Comparison of ENCODE assay signal across 22 mouse cellular contexts in genomic region chr16:50182988-50183387, GRCm38 (mm10).
DNase-seq lines count a peak whose midpoint lies in the region; ATAC-seq and TF ChIP-seq lines count a peak whose summit lies in the region.
"Had no signal": no experiment of that assay in that cellular context is flagged by ENCODE, and none has a peak within 500 bp of the region (broad histone marks: within the 10 kb centered on the region; RNA-seq: fewer than 3 reads in every experiment).

No protein-coding gene starts in this region.

- H3K4me2 ChIP-seq in hindbrain, postnatal 0 days (ENCODE audit: low read depth, low read length) = no peak overlapping the region
- H3K4me2 ChIP-seq in hindbrain, embryonic 13.5 days = no peak overlapping the region
- no peak overlapping the region for H3K4me2 ChIP-seq in lung, embryonic 14.5 days
- H3K4me2 ChIP-seq in midbrain, postnatal 0 days (ENCODE audit: low read depth, low read length, poor library complexity, severe bottlenecking) = no peak overlapping the region
- no peak overlapping the region for H3K4me2 ChIP-seq in midbrain, embryonic 13.5 days (replicated peaks)

- H3K4me1 ChIP-seq in hindbrain, postnatal 0 days (ENCODE audit: insufficient read depth, low read length) = no peaks in the 10 kb centered on the region
- H3K4me1 ChIP-seq in hindbrain, embryonic 13.5 days (replicated peaks) = peaks cover 7% of the 10 kb centered on the region
- H3K4me1 ChIP-seq in lung, embryonic 14.5 days (ENCODE audit: insufficient read depth) = no peaks in the 10 kb centered on the region; the same call in 1 of the 2 replicates
- no peaks in the 10 kb centered on the region for H3K4me1 ChIP-seq in midbrain, postnatal 0 days (ENCODE audit: insufficient read depth, low read length)
- H3K4me1 ChIP-seq in midbrain, embryonic 13.5 days (replicated peaks) = peaks cover 12% of the 10 kb centered on the region

- no peaks in the 10 kb centered on the region for H3K27me3 ChIP-seq in hindbrain, postnatal 0 days (ENCODE audit: insufficient read depth, low read length)
- H3K27me3 ChIP-seq in hindbrain, embryonic 13.5 days = no peaks in the 10 kb centered on the region
- H3K27me3 ChIP-seq in lung, embryonic 14.5 days (ENCODE audit: insufficient read depth, low read length) = no peaks in the 10 kb centered on the region
- no peaks in the 10 kb centered on the region for H3K27me3 ChIP-seq in midbrain, postnatal 0 days (ENCODE audit: insufficient read depth, low read length)
- H3K27me3 ChIP-seq in midbrain, embryonic 13.5 days = no peaks in the 10 kb centered on the region
- H3K27me3 ChIP-seq: CH12.LX, Patski had no signal

- TF ChIP-seq CTCF in hindbrain, postnatal 0 days (IDR thresholded peaks at IDR 0.05; ENCODE audit: low read depth) = no peak
- TF ChIP-seq CTCF in lung, embryonic 14.5 days (IDR thresholded peaks at IDR 0.05; ENCODE audit: low read depth) = no peak
- TF ChIP-seq CTCF in midbrain, postnatal 0 days (IDR thresholded peaks at IDR 0.05) = no peak

- WGBS in hindbrain, postnatal 0 days = 67% methylated on average over 8 of the region's 8 CpGs
- 86% methylated on average over 8 of the region's 8 CpGs for WGBS in hindbrain, embryonic 13.5 days
- 58% methylated on average over 8 of the region's 8 CpGs for WGBS in lung, embryonic 14.5 days
- 77% methylated on average over 8 of the region's 8 CpGs for WGBS in midbrain, postnatal 0 days
- WGBS in midbrain, embryonic 13.5 days = 80% methylated on average over 8 of the region's 8 CpGs

- no peak overlapping the region for H3K27ac ChIP-seq in hindbrain, postnatal 0 days
- no peak overlapping the region for H3K27ac ChIP-seq in hindbrain, embryonic 13.5 days
- H3K27ac ChIP-seq in lung, embryonic 14.5 days (ENCODE audit: low read depth) = no peak overlapping the region
- no peak overlapping the region; the same call in 1 of the 2 replicates for H3K27ac ChIP-seq in midbrain, postnatal 0 days (ENCODE audit: low read depth, low read length)
- H3K27ac ChIP-seq in midbrain, embryonic 13.5 days = no peak overlapping the region

- H3K9ac ChIP-seq in hindbrain, postnatal 0 days (replicated peaks; ENCODE audit: low read length) = no peak overlapping the region
- no peak overlapping the region for H3K9ac ChIP-seq in hindbrain, embryonic 13.5 days
- no peak overlapping the region for H3K9ac ChIP-seq in lung, embryonic 14.5 days
- H3K9ac ChIP-seq in midbrain, postnatal 0 days (replicated peaks; ENCODE audit: low read length, poor library complexity, severe bottlenecking) = no peak overlapping the region
- no peak overlapping the region for H3K9ac ChIP-seq in midbrain, embryonic 13.5 days (replicated peaks)

- H3K36me3 ChIP-seq in hindbrain, postnatal 0 days (ENCODE audit: insufficient read depth, low read length) = no peaks in the 10 kb centered on the region
- no peaks in the 10 kb centered on the region for H3K36me3 ChIP-seq in hindbrain, embryonic 13.5 days
- H3K36me3 ChIP-seq in lung, embryonic 14.5 days (ENCODE audit: insufficient read depth) = no peaks in the 10 kb centered on the region
- H3K36me3 ChIP-seq in midbrain, postnatal 0 days (ENCODE audit: insufficient read depth, low read length) = no peaks in the 10 kb centered on the region
- H3K36me3 ChIP-seq in midbrain, embryonic 13.5 days = no peaks in the 10 kb centered on the region
- H3K36me3 ChIP-seq: G1E had no signal

- DNase-seq in heart, adult 11 months = peak; percentile 60
- DNase-seq in heart, adult 8-10 months (ENCODE audit: low spot score) = no peak
- peak; percentile 10 for DNase-seq in hindbrain, postnatal 0 days (ENCODE audit: low spot score)
- DNase-seq in lung, embryonic 14.5 days = peak; percentile 9
- DNase-seq in lung, postnatal 14 days = no peak
- peak; percentile 36 for DNase-seq in midbrain, postnatal 0 days (ENCODE audit: low spot score)
- DNase-seq: adrenal gland, adult 2 months; adrenal gland, adult 8-10 months; adrenal gland, postnatal 10 days; adrenal gland, postnatal 14 days; adrenal gland, postnatal 25 days; adrenal gland, postnatal 36 days; B cell, adult 2 months; cerebellum, adult 11 months; cerebellum, adult 11-12 months had no signal

- no peak overlapping the region for H3K4me3 ChIP-seq in hindbrain, postnatal 0 days (ENCODE audit: low read length)
- H3K4me3 ChIP-seq in hindbrain, embryonic 13.5 days = no peak overlapping the region
- H3K4me3 ChIP-seq in lung, embryonic 14.5 days (ENCODE audit: low read depth, low read length) = no peak overlapping the region
- H3K4me3 ChIP-seq in midbrain, postnatal 0 days (ENCODE audit: low read depth, low read length) = no peak overlapping the region
- H3K4me3 ChIP-seq in midbrain, embryonic 13.5 days (replicated peaks) = no peak overlapping the region

- 0 out of 2 replicates have a peak, but pooled peaks have one; percentile 53 for ATAC-seq in hindbrain, postnatal 0 days
- ATAC-seq in hindbrain, embryonic 13.5 days (ENCODE audit: low FRiP score) = no peak
- ATAC-seq in lung, embryonic 14.5 days (ENCODE audit: insufficient read depth) = no peak
- no peak for ATAC-seq in midbrain, postnatal 0 days (ENCODE audit: low FRiP score)
- ATAC-seq in midbrain, embryonic 13.5 days = no peak
- ATAC-seq: activated CD4-positive, CD25-positive, alpha-beta regulatory T cell, adult 4 months; CD4-positive, CD25-positive, alpha-beta regulatory T cell, adult 4 months; Patski had no signal

- H3K9me3 ChIP-seq in hindbrain, postnatal 0 days (ENCODE audit: low read length) = no peaks in the 10 kb centered on the region
- H3K9me3 ChIP-seq in hindbrain, embryonic 13.5 days = no peaks in the 10 kb centered on the region
- no peaks in the 10 kb centered on the region for H3K9me3 ChIP-seq in lung, embryonic 14.5 days (ENCODE audit: low read depth, low read length)
- no peaks in the 10 kb centered on the region for H3K9me3 ChIP-seq in midbrain, postnatal 0 days (ENCODE audit: low read length)
- no peaks in the 10 kb centered on the region for H3K9me3 ChIP-seq in midbrain, embryonic 13.5 days
- H3K9me3 ChIP-seq: G1E had no signal

Comparison
In these comparisons a context has a peak if more than half of its experiments do, and no peak if none do; other contexts are left out.
1. DNase-seq: peak in heart, adult 11 months (single experiment), hindbrain, postnatal 0 days (single experiment), lung, embryonic 14.5 days (single experiment) and midbrain, postnatal 0 days (single experiment); none in heart, adult 8-10 months (single experiment) and lung, postnatal 14 days (single experiment).